Mouse (Mus musculus): ENCODE measurements around the gene Ppp1r1c.

Ppp1r1c gene

GRCm38 (mm10) chr2:79865275-79865999, 157.9 kb downstream of the Ppp1r1c start:
- peak; percentile 31 for DNase-seq (ENCODE audit: low read depth, low spot score)
